Mouse (Mus musculus): ENCODE results near the gene Hoxa4.

Gene Hoxa4

GRCm38 (mm10) chr6:52190906-52191810 is at the start of gene Hoxa4:
Gene Hoxa4, minus strand, starts transcription at chr6:52191753.
- no peak for ATAC-seq (ENCODE audit: insufficient number of reproducible peaks, low FRiP score, low TSS enrichment)

DNA sequence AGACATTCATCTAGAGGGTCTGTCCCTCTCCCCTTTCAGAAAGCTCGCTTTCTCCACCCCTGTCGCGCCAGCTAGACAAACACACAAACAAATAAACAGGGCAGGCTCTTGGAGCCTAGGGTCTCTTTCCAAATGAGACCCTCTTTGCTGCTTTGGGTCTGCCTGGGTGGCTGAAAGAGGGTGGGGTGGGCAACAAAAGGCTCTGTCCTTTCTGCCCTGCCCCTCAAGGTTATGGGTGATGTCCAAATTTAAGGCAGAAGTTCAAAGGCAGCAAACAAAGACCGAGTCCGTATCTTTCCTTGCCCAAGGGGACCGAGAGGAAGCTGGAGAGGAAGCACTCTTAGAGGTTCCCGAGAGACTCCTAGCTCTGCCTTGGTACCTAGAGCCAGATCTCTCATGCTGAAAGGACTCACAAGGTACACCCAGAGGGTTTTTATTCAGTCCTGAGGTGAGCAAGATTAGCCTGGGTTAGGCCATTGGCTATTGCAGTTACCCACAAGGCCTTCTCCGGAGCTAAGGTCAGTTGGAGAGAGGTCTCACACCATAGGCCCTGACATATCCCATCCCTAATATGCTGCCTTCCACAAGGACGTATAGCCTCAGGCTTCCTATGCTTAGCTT is 49.6 kb upstream of the Hoxa4 start:
- no peak for ATAC-seq (ENCODE audit: insufficient number of reproducible peaks, low FRiP score, low TSS enrichment)

DNA sequence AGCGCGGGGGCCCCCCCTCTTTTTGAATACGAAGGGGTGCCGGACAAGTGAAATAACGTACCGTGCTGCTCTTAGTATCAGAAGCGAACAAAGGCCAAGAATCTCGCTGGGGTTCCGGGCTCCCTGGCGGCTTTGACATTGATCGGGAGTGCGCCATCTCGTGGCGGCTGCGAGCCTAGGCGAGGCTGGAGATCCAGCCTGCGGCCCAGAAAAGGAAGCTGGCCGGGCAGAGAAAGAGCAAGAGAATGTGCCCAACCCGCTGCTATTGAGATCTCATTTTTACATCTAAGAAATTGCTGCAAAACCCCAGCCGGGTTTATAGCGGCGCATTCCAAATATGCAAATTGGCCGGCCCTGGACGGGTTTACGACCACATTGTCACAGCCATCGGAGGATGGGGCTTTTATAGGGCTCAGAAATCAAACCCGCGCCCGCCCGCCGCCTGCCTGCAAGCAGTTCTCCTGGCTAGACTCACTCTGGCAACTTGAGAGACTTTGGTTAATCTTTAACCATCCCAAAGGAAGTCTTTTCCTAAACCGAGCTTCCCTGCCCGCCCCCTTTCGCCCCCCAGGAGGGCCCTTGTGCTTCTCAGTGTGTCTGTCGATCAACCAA is 48.9 kb upstream of the Hoxa4 start, which contains the start of gene Hoxa10:
Gene Hoxa10 (minus strand): TSS at position 466 of the 612 bp plus-strand sequence.
- ATAC-seq (ENCODE audit: insufficient number of reproducible peaks, low FRiP score, low TSS enrichment) = no peak

DNA sequence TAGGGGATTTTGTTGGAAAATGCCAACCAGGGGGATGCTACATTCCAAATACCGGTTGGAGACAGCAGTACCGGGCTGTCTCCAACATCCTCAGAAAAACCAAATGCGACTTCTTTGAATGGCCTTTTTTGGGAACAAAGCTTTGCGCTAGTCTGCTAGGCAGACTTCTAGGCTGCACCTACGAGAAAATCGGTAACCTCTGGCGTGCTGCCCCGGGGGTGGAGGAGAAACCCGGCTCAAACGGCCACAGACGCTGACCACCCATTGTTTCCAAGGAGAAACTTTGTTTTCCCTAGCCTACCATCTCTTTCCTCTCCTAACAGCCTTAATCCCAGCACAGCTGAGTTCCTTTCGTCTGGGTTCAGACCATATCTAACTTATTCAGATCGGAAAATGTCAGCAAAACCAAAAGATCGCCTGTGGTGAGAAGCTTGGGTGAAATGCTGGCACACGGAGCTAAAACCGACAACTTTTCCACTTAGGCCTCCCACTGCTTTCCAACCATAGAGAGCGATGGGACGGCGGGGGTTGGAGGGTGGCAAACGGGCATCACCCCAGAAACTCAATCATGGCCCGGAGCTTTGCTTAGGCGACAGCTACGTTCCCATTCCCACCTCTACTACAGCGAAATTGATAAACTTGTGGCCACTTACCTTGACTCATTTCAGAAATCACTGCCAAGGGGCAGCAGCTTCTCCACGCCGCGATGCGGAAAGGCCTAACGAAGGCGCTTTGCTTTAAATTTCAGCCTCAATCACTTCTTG is 48.3 kb upstream of the Hoxa4 start:
- ATAC-seq (ENCODE audit: insufficient number of reproducible peaks, low FRiP score, low TSS enrichment) = no peak

DNA sequence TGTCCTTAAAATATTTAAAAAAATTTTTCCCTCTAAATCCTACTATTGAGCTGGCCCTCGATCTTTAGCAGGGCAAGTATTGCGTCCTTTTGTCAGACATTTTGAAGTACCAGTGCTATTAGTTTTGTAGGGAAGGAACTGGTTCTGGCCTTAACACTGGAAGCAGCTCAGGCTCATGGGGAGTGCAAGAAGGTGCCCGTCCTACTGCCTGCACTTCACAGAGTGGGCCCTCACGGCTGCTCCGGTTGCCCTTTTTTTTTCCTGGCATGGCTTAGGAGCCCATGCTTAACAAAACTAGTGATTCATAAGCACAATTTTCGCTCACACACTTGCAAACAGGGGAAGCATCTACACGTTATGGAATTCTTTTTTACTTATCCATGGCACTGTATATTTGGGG is 47.4 kb upstream of the Hoxa4 start:
- ATAC-seq (ENCODE audit: insufficient number of reproducible peaks, low FRiP score, low TSS enrichment) = no peak

DNA sequence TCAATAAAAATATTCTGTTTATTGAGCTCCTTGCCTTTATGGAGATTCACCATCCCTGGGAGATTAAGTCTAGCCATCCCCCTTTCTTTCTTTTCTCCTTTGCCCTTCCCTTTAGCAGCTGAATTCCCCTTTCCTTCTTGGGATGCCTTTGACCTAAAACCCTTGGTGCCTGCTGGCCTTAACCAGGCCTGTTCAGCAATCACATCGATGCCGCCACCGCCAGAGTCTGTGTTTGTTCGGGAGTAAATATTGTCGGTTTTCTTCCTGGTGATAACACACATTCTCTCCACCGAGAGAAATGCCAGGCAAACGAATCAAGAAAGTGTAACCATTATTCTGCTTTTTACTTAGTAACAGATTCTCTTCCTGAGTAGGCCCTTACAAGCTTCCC is 46.6 kb upstream of the Hoxa4 start:
- ATAC-seq (ENCODE audit: insufficient number of reproducible peaks, low FRiP score, low TSS enrichment) = no peak

GRCm38 (mm10) chr6:52237346-52238154 is 46.0 kb upstream of the Hoxa4 start:
- no peak for ATAC-seq (ENCODE audit: insufficient number of reproducible peaks, low FRiP score, low TSS enrichment)

DNA sequence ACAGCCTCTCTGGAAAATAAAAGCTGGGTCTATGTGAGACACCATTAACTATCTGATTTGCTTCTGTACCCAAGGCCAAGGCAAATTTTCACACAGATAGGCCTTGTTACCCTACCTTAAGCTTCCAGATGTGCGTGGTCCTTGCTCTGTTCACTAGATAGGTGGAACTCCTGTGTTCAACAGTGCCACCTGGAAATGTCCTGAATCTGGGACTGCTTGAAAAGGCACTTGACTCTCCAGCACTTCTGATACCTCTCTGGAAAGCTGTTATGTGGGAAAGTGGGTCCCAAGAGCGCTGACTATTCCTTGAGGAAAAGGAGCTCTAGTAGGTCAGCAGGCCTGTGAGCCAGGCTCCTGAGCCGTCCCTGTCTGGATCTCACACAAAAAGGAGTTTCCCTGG is 45.3 kb upstream of the Hoxa4 start:
- no peak for ATAC-seq (ENCODE audit: insufficient number of reproducible peaks, low FRiP score, low TSS enrichment)

- no peak for ATAC-seq (ENCODE audit: insufficient number of reproducible peaks, low FRiP score, low TSS enrichment)
Measured at GRCm38 (mm10) chr6:52235866-52236265, 44.3 kb upstream of the Hoxa4 start.

DNA sequence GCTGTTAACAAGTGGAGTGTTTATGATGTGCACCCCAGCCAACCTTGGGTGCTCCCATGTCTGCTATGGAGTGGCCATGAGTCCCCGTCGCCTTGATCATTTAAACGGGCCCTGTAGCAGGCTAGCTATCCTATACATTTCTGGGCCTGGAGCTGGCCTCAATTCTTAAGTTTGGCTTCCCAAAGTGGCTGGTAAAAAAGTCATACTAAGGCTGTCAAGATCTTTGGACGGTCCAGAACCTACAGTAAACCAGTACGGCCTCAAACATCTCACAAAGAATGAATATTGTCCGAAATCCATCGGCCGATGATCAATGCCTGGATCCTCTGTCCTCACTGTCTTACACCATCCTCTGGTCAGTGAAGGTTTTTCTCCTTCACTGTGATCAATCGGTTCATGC is 43.7 kb upstream of the Hoxa4 start:
- ATAC-seq (ENCODE audit: insufficient number of reproducible peaks, low FRiP score, low TSS enrichment) = no peak

DNA sequence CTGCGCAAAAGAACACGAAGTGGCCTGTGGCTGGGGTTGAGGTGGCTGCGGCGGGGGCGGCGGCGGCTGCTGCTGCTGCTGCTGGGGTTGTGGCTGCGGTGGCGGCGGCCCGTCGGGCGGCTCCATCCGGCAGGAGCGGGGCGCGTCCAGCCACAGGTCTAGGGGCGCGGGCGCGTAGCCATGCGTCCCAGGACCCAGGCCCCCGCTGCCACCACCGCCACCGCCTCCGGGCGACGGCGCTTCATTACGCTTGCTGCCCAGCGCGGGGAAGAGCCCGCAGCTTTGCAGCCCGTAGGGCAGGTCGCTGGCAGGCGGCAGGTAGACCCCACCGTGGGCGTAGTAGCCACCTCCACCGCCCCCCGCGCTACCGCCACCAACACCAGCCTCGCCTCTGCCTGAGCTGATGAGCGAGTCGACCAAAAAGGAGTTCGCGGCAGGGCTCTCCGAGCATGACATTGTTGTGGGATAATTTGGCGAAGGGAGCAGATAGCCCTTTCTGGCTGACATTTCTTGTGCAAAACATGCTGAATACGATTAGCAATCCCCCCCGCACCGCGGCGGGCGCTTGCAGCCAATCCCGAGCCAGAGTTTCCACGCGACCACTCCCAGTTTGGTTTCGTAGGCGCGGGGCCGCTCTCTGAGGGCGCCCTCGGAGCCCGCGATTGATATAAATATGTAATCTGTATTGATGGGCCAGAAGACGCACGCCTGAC is 43.0 kb upstream of the Hoxa4 start:
- no peak for ATAC-seq (ENCODE audit: insufficient number of reproducible peaks, low FRiP score, low TSS enrichment)

DNA sequence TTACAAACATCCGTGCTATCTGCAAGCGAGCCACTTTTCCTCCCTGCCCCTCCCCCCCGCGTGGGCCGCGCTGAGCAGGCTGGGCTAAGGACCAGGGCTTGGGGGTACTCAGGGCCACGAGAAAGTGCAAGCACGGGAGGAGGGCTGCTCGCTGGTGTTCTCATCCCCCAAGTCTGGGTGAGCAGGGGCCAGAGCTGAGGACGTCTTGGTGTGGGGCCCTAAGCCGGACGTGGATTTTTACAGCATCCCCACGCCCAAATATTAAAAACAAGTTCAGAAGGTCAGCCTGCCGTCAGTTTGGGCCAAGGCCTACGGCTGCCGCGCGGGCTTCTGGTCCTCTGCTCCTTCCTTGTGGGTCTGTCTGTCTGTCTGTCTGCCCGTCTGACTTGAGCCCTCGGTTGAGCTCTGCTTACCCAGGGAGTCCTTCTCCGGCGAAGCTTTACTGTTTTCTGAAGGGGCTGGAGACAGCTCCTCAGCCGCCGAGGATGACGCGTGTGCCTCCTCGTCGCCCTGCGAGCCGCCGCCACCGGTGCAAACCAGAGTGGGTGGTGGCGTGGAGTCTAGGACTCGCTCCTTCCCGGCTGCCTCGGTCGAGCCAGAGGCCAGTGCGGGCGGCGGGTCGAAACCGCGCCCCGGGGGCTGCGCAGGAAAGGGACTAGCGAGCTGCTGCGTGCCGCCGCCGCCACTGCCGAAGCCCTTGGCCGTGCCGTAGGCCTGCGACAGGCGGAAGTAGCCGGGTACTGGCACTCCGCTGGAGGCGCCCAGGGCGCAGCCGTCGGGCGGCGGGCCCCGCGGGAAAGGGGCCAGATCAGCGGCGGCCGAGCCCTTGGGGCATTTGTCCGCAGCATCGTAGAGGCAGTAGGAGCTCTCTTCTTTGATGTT is 42.2 kb upstream of the Hoxa4 start:
- no peak for ATAC-seq (ENCODE audit: insufficient number of reproducible peaks, low FRiP score, low TSS enrichment)

DNA sequence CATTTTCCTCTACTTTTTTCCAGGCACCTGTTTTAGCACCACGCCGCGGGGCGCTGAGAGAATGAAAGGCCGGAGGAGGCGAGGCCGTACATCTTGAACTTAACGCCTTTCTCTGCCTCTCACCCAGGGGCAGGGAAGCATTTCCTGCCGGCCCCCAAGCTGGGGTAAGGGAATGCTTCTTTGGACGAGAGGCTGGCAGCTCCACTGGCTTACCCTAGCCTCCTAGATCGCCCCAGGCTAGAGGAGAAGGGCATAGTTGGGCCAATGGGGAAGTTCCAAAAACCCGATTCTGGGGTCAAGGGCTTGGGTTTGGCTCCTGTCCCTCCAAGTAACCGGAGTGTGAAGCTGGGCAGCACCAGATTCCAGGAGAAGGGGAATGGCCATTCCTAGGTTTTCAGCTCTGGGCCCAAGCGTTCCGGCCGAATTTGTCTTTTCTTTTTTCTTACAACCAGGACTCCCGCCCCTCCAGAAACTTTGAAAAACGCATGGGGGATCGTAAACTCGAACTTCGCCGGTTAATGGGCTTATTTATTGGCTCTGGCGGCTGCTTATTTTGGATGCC is 41.5 kb upstream of the Hoxa4 start:
- ATAC-seq (ENCODE audit: insufficient number of reproducible peaks, low FRiP score, low TSS enrichment) = no peak

GRCm38 (mm10) chr6:52232568-52232965 is 41.0 kb upstream of the Hoxa4 start:
- ATAC-seq (ENCODE audit: insufficient number of reproducible peaks, low FRiP score, low TSS enrichment) = no peak

DNA sequence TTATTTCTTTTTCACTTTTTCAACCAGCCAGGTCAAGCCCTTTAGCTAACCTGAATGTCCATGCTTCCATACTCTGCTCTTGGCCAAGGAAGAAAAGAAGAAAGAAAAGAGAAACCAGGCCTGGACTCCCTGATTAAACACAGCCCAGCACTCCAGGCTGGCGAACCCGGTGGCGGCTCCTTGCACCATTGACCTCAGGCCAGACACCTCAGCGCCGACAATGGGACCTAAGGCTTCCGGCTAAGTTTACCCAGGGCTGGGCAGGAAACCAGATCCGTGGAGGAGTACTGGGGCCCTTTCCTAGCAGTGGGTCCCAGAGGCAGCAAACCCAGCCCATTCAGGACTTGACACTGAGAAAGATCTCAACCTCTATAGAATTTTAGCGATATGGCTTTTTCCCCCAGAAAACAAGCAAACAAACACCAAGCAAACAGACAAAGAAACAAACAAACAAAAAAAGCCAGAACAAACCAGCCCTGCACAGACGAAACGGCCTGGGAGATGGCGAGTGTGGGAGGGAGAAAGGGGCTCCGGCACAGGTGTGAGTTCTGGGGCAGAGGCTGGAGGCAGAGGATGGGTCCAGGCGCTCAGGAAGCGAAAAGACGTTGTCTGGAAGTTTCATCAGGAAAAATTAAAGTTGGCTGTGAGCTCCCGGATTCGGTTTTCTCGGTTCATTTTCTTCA is 40.5 kb upstream of the Hoxa4 start:
- ATAC-seq (ENCODE audit: insufficient number of reproducible peaks, low FRiP score, low TSS enrichment) = no peak

- no peak for ATAC-seq (ENCODE audit: insufficient number of reproducible peaks, low FRiP score, low TSS enrichment)
Measured at GRCm38 (mm10) chr6:52230516-52231165, 39.1 kb upstream of the Hoxa4 start, which contains the start of gene Hoxa9. Gene Hoxa9, minus strand, starts transcription at chr6:52231089.

Data from cerebellum, adult (tissue).